Comparison of ENCODE assay signal across 32 mouse cellular contexts in genomic region chr14:34505309-34505708, GRCm38 (mm10). TPM values are rescaled to one million over a fixed set of nuclear protein-coding genes. Genes with fewer than 3 reads are reported as not detected.
DNase-seq lines count a peak whose midpoint lies in the region; ATAC-seq and TF ChIP-seq lines count a peak whose summit lies in the region.
"Had no signal": no experiment of that assay in that cellular context is flagged by ENCODE, and none has a peak within 500 bp of the region (broad histone marks: within the 10 kb centered on the region; RNA-seq: fewer than 3 reads in every experiment).

No protein-coding gene starts in this region.

- TF ChIP-seq EP300 in liver, postnatal 0 days (IDR thresholded peaks at IDR 0.05; ENCODE audit: low read depth), result no peak

- H3K4me3 ChIP-seq in heart, embryonic 12.5 days, result no peak overlapping the region
- no peak overlapping the region for H3K4me3 ChIP-seq in liver, adult 2 months (ENCODE audit: insufficient read depth, low read depth, low read length)
- H3K4me3 ChIP-seq in liver, postnatal 0 days (ENCODE audit: low read depth, low read length), result no peak overlapping the region
- no peak overlapping the region for H3K4me3 ChIP-seq in intestine, embryonic 15.5 days (replicated peaks)
- H3K4me3 ChIP-seq: embryonic facial prominence, embryonic 13.5 days; erythroblast, embryonic 14.5 days; layer of hippocampus, adult 2 months; limb, embryonic 13.5 days; liver, embryonic 13.5 days; megakaryocyte, embryonic 14.5 days; midbrain, embryonic 13.5 days had no signal

- H3K9ac ChIP-seq in heart, embryonic 12.5 days, result no peak overlapping the region
- no peak overlapping the region for H3K9ac ChIP-seq in liver, adult 2 months (ENCODE audit: low read depth, low read length)
- H3K9ac ChIP-seq in liver, postnatal 0 days (replicated peaks), result no peak overlapping the region
- no peak overlapping the region for H3K9ac ChIP-seq in intestine, embryonic 15.5 days
- H3K9ac ChIP-seq: embryonic facial prominence, embryonic 13.5 days; hindbrain, embryonic 14.5 days; limb, embryonic 13.5 days; liver, embryonic 13.5 days; lung, embryonic 14.5 days; midbrain, embryonic 13.5 days had no signal

- no peak for TF ChIP-seq CTCF in liver, adult 2 months (IDR thresholded peaks at IDR 0.05; ENCODE audit: low read depth, low read length)
- TF ChIP-seq CTCF in liver, postnatal 0 days (IDR thresholded peaks at IDR 0.05; ENCODE audit: low read depth), result no peak

- peaks cover 10% of the 10 kb centered on the region; the same call in 1 of the 2 replicates for H3K79me2 ChIP-seq in liver, adult 2 months (ENCODE audit: control insufficient read depth, insufficient read depth, low read length)

- H3K36me3 ChIP-seq in heart, embryonic 12.5 days, result no peaks in the 10 kb centered on the region
- H3K36me3 ChIP-seq in liver, adult 2 months (ENCODE audit: control insufficient read depth, insufficient read depth, low read length), result no peaks in the 10 kb centered on the region
- no peaks in the 10 kb centered on the region for H3K36me3 ChIP-seq in liver, postnatal 0 days (replicated peaks; ENCODE audit: insufficient read depth, low read length)
- no peaks in the 10 kb centered on the region for H3K36me3 ChIP-seq in intestine, embryonic 15.5 days
- H3K36me3 ChIP-seq: embryonic facial prominence, embryonic 13.5 days; limb, embryonic 13.5 days; liver, embryonic 13.5 days; midbrain, embryonic 13.5 days had no signal

- no peaks in the 10 kb centered on the region for H3K9me3 ChIP-seq in heart, embryonic 12.5 days (replicated peaks)
- no peaks in the 10 kb centered on the region for H3K9me3 ChIP-seq in liver, postnatal 0 days (ENCODE audit: low read length)
- H3K9me3 ChIP-seq in intestine, embryonic 15.5 days, result no peaks in the 10 kb centered on the region
- H3K9me3 ChIP-seq: embryonic facial prominence, embryonic 13.5 days; limb, embryonic 13.5 days; liver, embryonic 13.5 days; megakaryocyte, embryonic 14.5 days; midbrain, embryonic 13.5 days had no signal

- no peak for TF ChIP-seq POLR2A in liver, adult 2 months (IDR thresholded peaks at IDR 0.05; ENCODE audit: extremely low read depth, insufficient read depth, low read length)

- WGBS in heart, embryonic 12.5 days, result 33% methylated on average over 7 of the region's 7 CpGs
- 29% methylated on average over 7 of the region's 7 CpGs for WGBS in liver, adult 2 months
- 33% methylated on average over 7 of the region's 7 CpGs for WGBS in liver, postnatal 0 days (ENCODE audit: insufficient replicate concordance)
- WGBS in intestine, embryonic 15.5 days, result 54% methylated on average over 7 of the region's 7 CpGs

- no peak for ATAC-seq in heart, embryonic 12.5 days (ENCODE audit: insufficient number of reproducible peaks, low FRiP score)
- no peak for ATAC-seq in liver, postnatal 0 days
- peak; percentile 45 for ATAC-seq in intestine, embryonic 15.5 days
- no peak for ATAC-seq in erythroid progenitor cell, adult 5-6 weeks (replicated peaks; ENCODE audit: low FRiP score, poor library complexity, severe bottlenecking)
- ATAC-seq: forebrain, embryonic 16.5 days; inflammation-experienced regulatory T-cells, adult 6 months; midbrain, embryonic 13.5 days had no signal

- H3K27me3 ChIP-seq in heart, embryonic 12.5 days (replicated peaks), result 0 out of 2 replicates have a peak, but pooled peaks cover under 1% of the 10 kb centered on the region
- no peaks in the 10 kb centered on the region for H3K27me3 ChIP-seq in liver, adult 2 months (ENCODE audit: control insufficient read depth, insufficient read depth, low read length)
- peaks cover 32% of the 10 kb centered on the region for H3K27me3 ChIP-seq in liver, postnatal 0 days (ENCODE audit: insufficient read depth, low read length)
- no peaks in the 10 kb centered on the region for H3K27me3 ChIP-seq in intestine, embryonic 15.5 days (replicated peaks)
- H3K27me3 ChIP-seq: embryonic facial prominence, embryonic 13.5 days; limb, embryonic 13.5 days; midbrain, embryonic 13.5 days had no signal

- no peak overlapping the region for H3K4me2 ChIP-seq in heart, embryonic 12.5 days
- no peak overlapping the region for H3K4me2 ChIP-seq in liver, postnatal 0 days (ENCODE audit: low read depth, low read length)
- H3K4me2 ChIP-seq in intestine, embryonic 15.5 days (replicated peaks), result no peak overlapping the region
- H3K4me2 ChIP-seq: embryonic facial prominence, embryonic 13.5 days; hindbrain, embryonic 14.5 days; limb, embryonic 13.5 days; liver, embryonic 13.5 days; lung, embryonic 14.5 days; midbrain, embryonic 13.5 days had no signal

- no peak for DNase-seq in heart, adult 8-10 months (ENCODE audit: low spot score)
- DNase-seq in liver, adult 2 months (ENCODE audit: extremely low read depth, low read depth, low spot score), result peak; percentile 84
- DNase-seq in liver, postnatal 0 days, result no peak
- DNase-seq in layer of hippocampus, adult 9-10 months (ENCODE audit: low spot score), result no peak
- DNase-seq: adrenal gland, postnatal 10 days; cerebellum, adult 2 months; cerebellum, postnatal 36 days; embryo, embryonic 11 days; gastrocnemius, postnatal 25 days; kidney, postnatal 25 days; layer of hippocampus, postnatal 36 days; liver, embryonic 13.5 days; lung, embryonic 14.5 days; lung, postnatal 36 days had no signal

- H3K27ac ChIP-seq in heart, embryonic 12.5 days (ENCODE audit: poor library complexity, severe bottlenecking), result peak overlapping the region; percentile 36
- H3K27ac ChIP-seq in liver, adult 2 months (replicated peaks; ENCODE audit: insufficient read depth, low read depth, low read length), result no peak overlapping the region
- H3K27ac ChIP-seq in liver, postnatal 0 days (ENCODE audit: low read depth), result no peak overlapping the region
- no peak overlapping the region for H3K27ac ChIP-seq in intestine, embryonic 15.5 days
- H3K27ac ChIP-seq: embryonic facial prominence, embryonic 13.5 days; hindbrain, embryonic 14.5 days; layer of hippocampus, adult 2 months; limb, embryonic 13.5 days; liver, embryonic 13.5 days; midbrain, embryonic 13.5 days had no signal

- H3K4me1 ChIP-seq in heart, embryonic 12.5 days (replicated peaks), result peaks cover 36% of the 10 kb centered on the region
- peaks cover 6% of the 10 kb centered on the region; the same call in 1 of the 2 replicates for H3K4me1 ChIP-seq in liver, adult 2 months (ENCODE audit: control insufficient read depth, insufficient read depth, low read length)
- 0 out of 2 replicates have a peak, but pooled peaks cover 2% of the 10 kb centered on the region for H3K4me1 ChIP-seq in liver, postnatal 0 days (ENCODE audit: insufficient read depth)
- H3K4me1 ChIP-seq in intestine, embryonic 15.5 days (replicated peaks), result peaks cover 10% of the 10 kb centered on the region; the same call in 1 of the 2 replicates

RNA-seq across cellular contexts. Expression of gene Bmpr1a, which starts 2.2 kb away (rescaled TPM):
- polyA plus RNA-seq in heart, embryonic 12.5 days (2016; fragmentation: Nextera tagmentation; extraction: Ambion mirVana), result 53.9 and 58.0 TPM in 2 replicates
- 10 to 100 TPM; 55.7 to 68.2 (median 59.4) TPM for total RNA-seq in heart, adult 8-10 months (2022)
- total RNA-seq in liver, adult 2 months (2014; rRNA removed), result 20.4 and 23.7 TPM in 2 replicates
- 4.2 and 4.5 TPM in 2 replicates for polyA plus RNA-seq in liver, adult 2 months (2012; rRNA removed)
- 4.7 and 5.0 TPM in 2 replicates for polyA plus RNA-seq in liver, postnatal 0 days (2015; fragmentation: Nextera tagmentation; extraction: Ambion mirVana)
- 34.8 and 41.3 TPM in 2 replicates for polyA plus RNA-seq in intestine, embryonic 15.5 days (2015; fragmentation: Nextera tagmentation; extraction: Ambion mirVana)
- 0.84 and 1.4 TPM in 2 replicates for total RNA-seq in erythroid progenitor cell, adult 5-6 weeks (2015; ENCODE audit: low replicate concordance)
- 1.2 TPM in 1 of 2 replicates, not detected in the other for total RNA-seq in erythroid progenitor cell, adult 5-6 weeks (2017; ENCODE audit: low replicate concordance)
- polyA plus RNA-seq: erythroblast, embryonic 14.5 days had no signal

RNA-seq across cellular contexts. Expression of gene 9230112D13Rik, which starts 17.3 kb away (rescaled TPM):
- not detected in 2 replicates for polyA plus RNA-seq in heart, embryonic 12.5 days (2016; fragmentation: Nextera tagmentation; extraction: Ambion mirVana)
- total RNA-seq in heart, adult 8-10 months (2022), result not detected
- total RNA-seq in liver, adult 2 months (2014; rRNA removed), result not detected in 2 replicates
- polyA plus RNA-seq in liver, adult 2 months (2012; rRNA removed), result not detected in 2 replicates
- not detected in 2 replicates for polyA plus RNA-seq in liver, postnatal 0 days (2015; fragmentation: Nextera tagmentation; extraction: Ambion mirVana)
- polyA plus RNA-seq in intestine, embryonic 15.5 days (2015; fragmentation: Nextera tagmentation; extraction: Ambion mirVana), result not detected in 2 replicates
- total RNA-seq in erythroid progenitor cell, adult 5-6 weeks (2015; ENCODE audit: low replicate concordance), result not detected in 2 replicates
- total RNA-seq in erythroid progenitor cell, adult 5-6 weeks (2017; ENCODE audit: low replicate concordance), result not detected in 2 replicates
- total RNA-seq: adrenal gland, postnatal 10 days; gastrocnemius, postnatal 25 days; heart, postnatal 10 days; layer of hippocampus, adult 2 months; layer of hippocampus, postnatal 36 days; left cerebral cortex, postnatal 14 days; monocyte, adult 5-6 weeks; neutrophil, adult 5-6 weeks had no signal
- polyA plus RNA-seq: cerebellum, adult 2 months; embryonic facial prominence, embryonic 13.5 days; forebrain, embryonic 16.5 days; hindbrain, embryonic 14.5 days; inflammation-experienced regulatory T-cells, adult 6 months; kidney, embryonic 14.5 days; limb, embryonic 13.5 days; liver, embryonic 13.5 days; lung, embryonic 14.5 days; midbrain, embryonic 13.5 days; thymus, postnatal 0 days had no signal
